Mouse (Mus musculus) layer of hippocampus, adult 2 months (tissue): ENCODE data around the gene Stard13. TPM values are rescaled to one million over a fixed set of nuclear protein-coding genes. Genes with fewer than 3 reads are reported as not detected.

ENCODE experiments used
- DNase-seq, 2 experiments: peaks; one replicate each; pipeline ENCODE4 v3.0.0; 2022; ENCODE audit warnings: low spot score in 2 of 2
- H3K27ac ChIP-seq: fragments of 200-600 bp; 2 replicates; pipeline ENCODE4 v1.8.1; 2022
- H3K4me3 ChIP-seq: fragments of 200-600 bp; 2 replicates; pipeline ENCODE4 v1.8.1; 2022; ENCODE audit warnings: mild to moderate bottlenecking
- CTCF ChIP-seq: fragments of 200-600 bp; conservative IDR thresholded peaks from 2 replicates; pipeline ENCODE4 v1.8.1; 2022; ENCODE audit warnings: antibody characterized with exemption, mild to moderate bottlenecking, moderate library complexity
- total RNA-seq, 2 experiments: library from RNA; stranded (reverse); gene quantifications; 2 replicates each; pipeline ENCODE4 v1.2.3; 2021

Stard13 gene
- total RNA-seq, 2 experiments from 2014 or later, result 18.1 to 24.8 TPM

- Histone ChIP-seq H3K27ac (peak overlapping the region; percentile 88), H3K4me3 (0 out of 2 replicates have a peak overlapping the region, but pooled peaks have one; percentile 4)
- DNase-seq, result peak in 1 of 2 experiments; percentile 48
- no peak for TF ChIP-seq CTCF
These were observed 90.7 kb downstream of the Stard13 start for GRCm38 (mm10) chr5:151142671-151143601.

- peak; percentile 88 for TF ChIP-seq CTCF
- no peak overlapping the region for H3K4me3 ChIP-seq
- peak in 1 of 2 experiments; percentile 23 for DNase-seq
- peak overlapping the region; percentile 88 for H3K27ac ChIP-seq
These were observed 91.4 kb downstream of the Stard13 start for GRCm38 (mm10) chr5:151142241-151142640.

GRCm38 (mm10) chr5:151137901-151138300 is 95.7 kb downstream of the Stard13 start:
- Histone ChIP-seq H3K27ac (peak overlapping the region; percentile 21; the same call in 1 of the 2 replicates), H3K4me3 (no peak overlapping the region)
- DNase-seq, result no peak
- no peak for TF ChIP-seq CTCF

- TF ChIP-seq CTCF, result no peak
- Histone ChIP-seq H3K4me3 (no peak overlapping the region), H3K27ac (peak overlapping the region; percentile 21; the same call in 1 of the 2 replicates)
- DNase-seq, result no peak
These were observed 96.3 kb downstream of the Stard13 start for GRCm38 (mm10) chr5:151137311-151137710.

- Histone ChIP-seq H3K4me3 (no peak overlapping the region), H3K27ac (no peak overlapping the region)
- TF ChIP-seq CTCF, result no peak
- DNase-seq, result no peak
These were observed 97.7 kb downstream of the Stard13 start for GRCm38 (mm10) chr5:151135965-151136364.

- DNase-seq, result no peak
- Histone ChIP-seq H3K27ac (no peak overlapping the region), H3K4me3 (no peak overlapping the region)
- no peak for TF ChIP-seq CTCF
These were observed 98.4 kb downstream of the Stard13 start for GRCm38 (mm10) chr5:151135078-151135826.

GRCm38 (mm10) chr5:151134202-151134601 is 99.4 kb downstream of the Stard13 start:
- TF ChIP-seq CTCF, result no peak
- H3K4me3 ChIP-seq, result no peak overlapping the region
- H3K27ac ChIP-seq, result no peak overlapping the region
- no peak for DNase-seq

GRCm38 (mm10) chr5:151133744-151134143 is 99.9 kb downstream of the Stard13 start:
- no peak overlapping the region for H3K27ac ChIP-seq

GRCm38 (mm10) chr5:151129762-151130161 is 103.9 kb downstream of the Stard13 start:
- no peak for DNase-seq
- no peak overlapping the region for H3K27ac ChIP-seq
- no peak for TF ChIP-seq CTCF
- H3K4me3 ChIP-seq, result no peak overlapping the region

More at GRCm38 (mm10) chr5:151133744-151134143, 99.9 kb downstream of the Stard13 start:
- no peak for TF ChIP-seq CTCF
- DNase-seq, result no peak
- H3K4me3 ChIP-seq, result no peak overlapping the region

GRCm38 (mm10) chr5:151127298-151127717 is 106.3 kb downstream of the Stard13 start:
- TF ChIP-seq CTCF, result no peak
- peak in 1 of 2 experiments; percentile 20 for DNase-seq
- peak overlapping the region; percentile 49 for H3K4me3 ChIP-seq
- peak overlapping the region; percentile 87 for H3K27ac ChIP-seq

- H3K4me3 ChIP-seq, result peak overlapping the region; percentile 49
- no peak for TF ChIP-seq CTCF
- DNase-seq, result no peak
- peak overlapping the region; percentile 87 for H3K27ac ChIP-seq
These were observed 107.0 kb downstream of the Stard13 start for GRCm38 (mm10) chr5:151126608-151127005.

GRCm38 (mm10) chr5:151125985-151126607 is 107.5 kb downstream of the Stard13 start:
- H3K4me3 ChIP-seq, result peak overlapping the region; percentile 49
- TF ChIP-seq CTCF, result no peak
- H3K27ac ChIP-seq, result peak overlapping the region; percentile 87
- DNase-seq, result no peak
